Mouse (Mus musculus) megakaryocyte, embryonic 14.5 days (primary cell): ENCODE results near the gene Erich4. TPM values are rescaled to one million over a fixed set of nuclear protein-coding genes. Genes with fewer than 3 reads are reported as not detected.

Source experiments
- H3K27me3 ChIP-seq: replicated peaks from 2 replicates; pipeline ENCODE3; 2012; ENCODE audit warnings: inconsistent platforms
- H3K36me3 ChIP-seq: replicated peaks from 2 replicates; pipeline ENCODE3; 2012; ENCODE audit warnings: low read length, inconsistent platforms, mixed read lengths
- H3K4me1 ChIP-seq: 2 replicates; pipeline ENCODE4 v1.6.1; 2012; ENCODE audit warnings: inconsistent platforms
- H3K4me3 ChIP-seq: replicated peaks from 2 replicates; pipeline ENCODE3; 2012; ENCODE audit warnings: moderate library complexity, mild to moderate bottlenecking, inconsistent platforms
- H3K9me3 ChIP-seq: 2 replicates; pipeline ENCODE4 v1.6.1; 2012; ENCODE audit warnings: inconsistent platforms
- FLI1 ChIP-seq: IDR thresholded peaks from 2 replicates; pipeline ENCODE4 v1.6.1; 2012; ENCODE audit warnings: low read length, inconsistent platforms, mixed read lengths
- GATA1 ChIP-seq: IDR thresholded peaks from 3 replicates; pipeline ENCODE4 v1.6.1; 2012; ENCODE audit warnings: mixed read lengths, low read length, inconsistent platforms, borderline replicate concordance
- polyA plus RNA-seq: library from polyadenylated mRNA; stranded (reverse); fragments of >175 nt; gene quantifications from 2 replicates; pipeline ENCODE4 v1.2.3, GENCODE M21; 2012; ENCODE audit warnings: low replicate concordance; ENCODE audit not compliant: insufficient read depth

Gene Erich4
- polyA plus RNA-seq, 1 experiment: not detected

- H3K9me3 ChIP-seq: no peaks in the 10 kb centered on the region
- peaks cover 12% of the 10 kb centered on the region for H3K27me3 ChIP-seq
- H3K36me3 ChIP-seq: peaks cover 76% of the 10 kb centered on the region
- H3K4me3 ChIP-seq: peak overlapping the region; percentile 28
- peaks cover 66% of the 10 kb centered on the region for H3K4me1 ChIP-seq
- no peak for TF ChIP-seq GATA1
- TF ChIP-seq FLI1: no peak
These were observed 9.2 kb upstream of the Erich4 start for GRCm38 (mm10) chr7:25624851-25625250.

- H3K36me3 ChIP-seq: peaks cover 67% of the 10 kb centered on the region
- H3K27me3 ChIP-seq: peaks cover 11% of the 10 kb centered on the region
- TF ChIP-seq FLI1: no peak
- no peak for TF ChIP-seq GATA1
- H3K4me3 ChIP-seq: no peak overlapping the region
- H3K9me3 ChIP-seq: no peaks in the 10 kb centered on the region
- peaks cover 63% of the 10 kb centered on the region for H3K4me1 ChIP-seq
These were observed 8.2 kb upstream of the Erich4 start for GRCm38 (mm10) chr7:25623857-25624370.

GRCm38 (mm10) chr7:25620751-25621150 is 5.1 kb upstream of the Erich4 start:
- H3K27me3 ChIP-seq: no peaks in the 10 kb centered on the region
- H3K4me1 ChIP-seq: peaks cover 50% of the 10 kb centered on the region
- H3K9me3 ChIP-seq: no peaks in the 10 kb centered on the region
- H3K36me3 ChIP-seq: peaks cover 54% of the 10 kb centered on the region
- H3K4me3 ChIP-seq: no peak overlapping the region
- TF ChIP-seq GATA1: no peak
- no peak for TF ChIP-seq FLI1

- Histone ChIP-seq H3K9me3 (no peaks in the 10 kb centered on the region), H3K27me3 (no peaks in the 10 kb centered on the region), H3K4me1 (peaks cover 47% of the 10 kb centered on the region), H3K36me3 (peaks cover 48% of the 10 kb centered on the region), H3K4me3 (peak overlapping the region; percentile 95)
- no peak for TF ChIP-seq GATA1
These were observed 4.4 kb upstream of the Erich4 start for GRCm38 (mm10) chr7:25620101-25620500.

GRCm38 (mm10) chr7:25619722-25619991 is 4.0 kb upstream of the Erich4 start:
- H3K4me1 ChIP-seq: peaks cover 42% of the 10 kb centered on the region
- H3K4me3 ChIP-seq: peak overlapping the region; percentile 95
- H3K27me3 ChIP-seq: no peaks in the 10 kb centered on the region
- peaks cover 43% of the 10 kb centered on the region for H3K36me3 ChIP-seq
- no peaks in the 10 kb centered on the region for H3K9me3 ChIP-seq
- no peak for TF ChIP-seq FLI1
- TF ChIP-seq GATA1: no peak

GRCm38 (mm10) chr7:25618865-25619721 is 3.4 kb upstream of the Erich4 start, which contains the start of gene Dmac2:
Dmac2 (plus strand) TSS chr7:25619414.
- TF ChIP-seq FLI1: no peak
- TF ChIP-seq GATA1: no peak

GRCm38 (mm10) chr7:25617376-25618160 is 1.9 kb upstream of the Erich4 start:
- TF ChIP-seq GATA1: no peak
- no peak for TF ChIP-seq FLI1
- Histone ChIP-seq H3K4me1 (peaks cover 36% of the 10 kb centered on the region), H3K36me3 (peaks cover 22% of the 10 kb centered on the region), H3K4me3 (no peak overlapping the region), H3K9me3 (no peaks in the 10 kb centered on the region), H3K27me3 (no peaks in the 10 kb centered on the region)

More at GRCm38 (mm10) chr7:25618865-25619721, 3.4 kb upstream of the Erich4 start, which contains the start of gene Dmac2:
- H3K4me1 ChIP-seq: peaks cover 37% of the 10 kb centered on the region
- H3K27me3 ChIP-seq: no peaks in the 10 kb centered on the region
- H3K36me3 ChIP-seq: peaks cover 38% of the 10 kb centered on the region
- peak within 1 kb of the TSS; percentile 95 for H3K4me3 ChIP-seq
- no peaks in the 10 kb centered on the region for H3K9me3 ChIP-seq

GRCm38 (mm10) chr7:25614831-25615705 is 624 bp downstream of the Erich4 start:
- H3K4me3 ChIP-seq: no peak overlapping the region
- H3K4me1 ChIP-seq: peaks cover 46% of the 10 kb centered on the region
- peaks cover under 1% of the 10 kb centered on the region for H3K36me3 ChIP-seq
- TF ChIP-seq GATA1 (no peak), FLI1 (no peak)
- H3K27me3 ChIP-seq: no peaks in the 10 kb centered on the region
- H3K9me3 ChIP-seq: no peaks in the 10 kb centered on the region

- no peak for TF ChIP-seq FLI1
- no peak for TF ChIP-seq GATA1
- peaks cover 49% of the 10 kb centered on the region for H3K4me1 ChIP-seq
- H3K4me3 ChIP-seq: no peak overlapping the region
- no peaks in the 10 kb centered on the region for H3K36me3 ChIP-seq
- no peaks in the 10 kb centered on the region for H3K9me3 ChIP-seq
- H3K27me3 ChIP-seq: no peaks in the 10 kb centered on the region
These were observed 1.6 kb downstream of the Erich4 start for GRCm38 (mm10) chr7:25614086-25614485.
